ENCODE assay signal across 9 mouse cellular contexts in genomic region chr6:51379074-51379473, GRCm38 (mm10). TPM values are rescaled to one million over a fixed set of nuclear protein-coding genes. Genes with fewer than 3 reads are reported as not detected.
DNase-seq lines count a peak whose midpoint lies in the region; ATAC-seq and TF ChIP-seq lines count a peak whose summit lies in the region.
"Had no signal": no experiment of that assay in that cellular context is flagged by ENCODE, and none has a peak within 500 bp of the region (broad histone marks: within the 10 kb centered on the region; RNA-seq: fewer than 3 reads in every experiment).

No protein-coding gene starts in this region.

- intact Hi-C loops in left cerebral cortex, postnatal 36 days (cut with DNase I) = no loop called here

- H3K27me3 ChIP-seq in kidney, postnatal 0 days (ENCODE audit: insufficient read depth, low read length) = no peaks in the 10 kb centered on the region
- H3K27me3 ChIP-seq in kidney, adult 2 months (replicated peaks; ENCODE audit: control insufficient read depth, insufficient read depth, low read length) = no peaks in the 10 kb centered on the region
- no peaks in the 10 kb centered on the region for H3K27me3 ChIP-seq in embryonic facial prominence, embryonic 11.5 days (ENCODE audit: control insufficient read depth, insufficient read depth, low read length)
- H3K27me3 ChIP-seq in intestine, embryonic 14.5 days (replicated peaks; ENCODE audit: control insufficient read depth, insufficient read depth, low read length) = no peaks in the 10 kb centered on the region
- H3K27me3 ChIP-seq in neural tube, embryonic 12.5 days (replicated peaks) = no peaks in the 10 kb centered on the region

- TF ChIP-seq CTCF in kidney, postnatal 0 days (IDR thresholded peaks at IDR 0.05; ENCODE audit: low read depth) = no peak
- TF ChIP-seq CTCF in kidney, adult 2 months (conservative IDR thresholded peaks at IDR 0.05; ENCODE audit: insufficient read depth, insufficient read length, low read depth, low read length) = no peak

- H3K9me3 ChIP-seq in kidney, postnatal 0 days (replicated peaks; ENCODE audit: low read length) = no peaks in the 10 kb centered on the region
- H3K9me3 ChIP-seq in embryonic facial prominence, embryonic 11.5 days (replicated peaks; ENCODE audit: control insufficient read depth, low read length) = no peaks in the 10 kb centered on the region
- no peaks in the 10 kb centered on the region for H3K9me3 ChIP-seq in intestine, embryonic 14.5 days (ENCODE audit: control insufficient read depth, low read length)
- H3K9me3 ChIP-seq in neural tube, embryonic 12.5 days = no peaks in the 10 kb centered on the region

- H3K4me1 ChIP-seq in kidney, postnatal 0 days (replicated peaks; ENCODE audit: insufficient read depth, low read length) = no peaks in the 10 kb centered on the region
- no peaks in the 10 kb centered on the region for H3K4me1 ChIP-seq in kidney, adult 2 months (ENCODE audit: control insufficient read depth, insufficient read depth, low read length)
- H3K4me1 ChIP-seq in embryonic facial prominence, embryonic 11.5 days (ENCODE audit: control insufficient read depth, insufficient read depth, low read length) = no peaks in the 10 kb centered on the region
- no peaks in the 10 kb centered on the region for H3K4me1 ChIP-seq in intestine, embryonic 14.5 days (replicated peaks; ENCODE audit: control insufficient read depth, insufficient read depth, low read length)
- H3K4me1 ChIP-seq in neural tube, embryonic 12.5 days = no peaks in the 10 kb centered on the region

- peak overlapping the region; percentile 64 for H3K4me2 ChIP-seq in kidney, postnatal 0 days (ENCODE audit: low read length)
- H3K4me2 ChIP-seq in embryonic facial prominence, embryonic 11.5 days (ENCODE audit: low read depth, low read length) = no peak overlapping the region; the same call in 1 of the 2 replicates
- H3K4me2 ChIP-seq in intestine, embryonic 14.5 days (ENCODE audit: low read length) = peak overlapping the region; percentile 62
- H3K4me2 ChIP-seq in neural tube, embryonic 12.5 days (replicated peaks) = peak overlapping the region; percentile 57

- no peak for TF ChIP-seq POLR2A in kidney, adult 2 months (IDR thresholded peaks at IDR 0.05; ENCODE audit: low read depth, low read length)

- peak overlapping the region; percentile 24; the same call in 1 of the 2 replicates for H3K4me3 ChIP-seq in kidney, postnatal 0 days (replicated peaks; ENCODE audit: low read depth, low read length)
- no peak overlapping the region for H3K4me3 ChIP-seq in kidney, adult 2 months (ENCODE audit: insufficient read depth, low read depth, low read length)
- H3K4me3 ChIP-seq in embryonic facial prominence, embryonic 11.5 days (ENCODE audit: low read depth, low read length) = peak overlapping the region; percentile 26; the same call in 1 of the 2 replicates
- H3K4me3 ChIP-seq in intestine, embryonic 14.5 days (ENCODE audit: low read depth, low read length) = peak overlapping the region; percentile 38; the same call in 1 of the 2 replicates
- H3K4me3 ChIP-seq in neural tube, embryonic 12.5 days = no peak overlapping the region

- 10% methylated on average over 5 of the region's 5 CpGs for WGBS in kidney, postnatal 0 days
- 31% methylated on average over 5 of the region's 5 CpGs for WGBS in kidney, adult 2 months
- WGBS in embryonic facial prominence, embryonic 11.5 days = 14% methylated on average over 5 of the region's 5 CpGs
- 6% methylated on average over 5 of the region's 5 CpGs for WGBS in intestine, embryonic 14.5 days
- 20% methylated on average over 5 of the region's 5 CpGs for WGBS in neural tube, embryonic 12.5 days

- ATAC-seq in kidney, postnatal 0 days (replicated peaks; ENCODE audit: low FRiP score, low read depth) = no peak
- no peak for ATAC-seq in embryonic facial prominence, embryonic 11.5 days (replicated peaks; ENCODE audit: insufficient number of reproducible peaks, low FRiP score, low TSS enrichment, low read depth)
- ATAC-seq in intestine, embryonic 14.5 days (replicated peaks; ENCODE audit: low FRiP score, low TSS enrichment, low read depth) = no peak
- no peak for ATAC-seq in neural tube, embryonic 12.5 days (ENCODE audit: low FRiP score, low read depth)

- DNase-seq in kidney, postnatal 0 days (ENCODE audit: low spot score) = peak; percentile 80
- no peak for DNase-seq in kidney, adult 2 months
- peak; percentile 65 for DNase-seq in embryonic facial prominence, embryonic 11.5 days (ENCODE audit: low spot score)
- no peak for DNase-seq in intestine, embryonic 14.5 days (ENCODE audit: low spot score)
- no peak for DNase-seq in cerebellum, adult 9-11 months
- no peak for DNase-seq in cerebellum, adult 18-20 months
- no peak for DNase-seq in left cerebral cortex, postnatal 36 days (ENCODE audit: low spot score in 2 of 2)

- no peaks in the 10 kb centered on the region for H3K36me3 ChIP-seq in kidney, postnatal 0 days (ENCODE audit: insufficient read depth, low read length)
- H3K36me3 ChIP-seq in kidney, adult 2 months (ENCODE audit: control insufficient read depth, insufficient read depth, low read length) = no peaks in the 10 kb centered on the region
- no peaks in the 10 kb centered on the region for H3K36me3 ChIP-seq in embryonic facial prominence, embryonic 11.5 days (replicated peaks; ENCODE audit: control insufficient read depth, insufficient read depth, low read depth, low read length)
- no peaks in the 10 kb centered on the region for H3K36me3 ChIP-seq in intestine, embryonic 14.5 days (ENCODE audit: control insufficient read depth, insufficient read depth, low read length)
- no peaks in the 10 kb centered on the region for H3K36me3 ChIP-seq in neural tube, embryonic 12.5 days

- H3K9ac ChIP-seq in kidney, postnatal 0 days (ENCODE audit: low read depth, low read length) = peak overlapping the region; percentile 52; the same call in 1 of the 2 replicates
- H3K9ac ChIP-seq in embryonic facial prominence, embryonic 11.5 days (replicated peaks; ENCODE audit: low read length) = peak overlapping the region; percentile 73
- H3K9ac ChIP-seq in intestine, embryonic 14.5 days (ENCODE audit: low read length) = peak overlapping the region; percentile 79
- H3K9ac ChIP-seq in neural tube, embryonic 12.5 days = peak overlapping the region; percentile 72

- H3K27ac ChIP-seq in kidney, postnatal 0 days = peak overlapping the region; percentile 54; the same call in 1 of the 2 replicates
- H3K27ac ChIP-seq in kidney, adult 2 months (ENCODE audit: insufficient read depth, low read depth, low read length) = no peak overlapping the region
- H3K27ac ChIP-seq in embryonic facial prominence, embryonic 11.5 days (replicated peaks; ENCODE audit: low read depth, low read length) = peak overlapping the region; percentile 31
- peak overlapping the region; percentile 93; the same call in 1 of the 2 replicates for H3K27ac ChIP-seq in intestine, embryonic 14.5 days (ENCODE audit: low read depth)
- no peak overlapping the region for H3K27ac ChIP-seq in neural tube, embryonic 12.5 days
- H3K27ac ChIP-seq: macrophage had no signal

RNA-seq across cellular contexts. Expression of gene Nfe2l3, which starts 53.4 kb away (rescaled TPM):
- 4.0 and 5.0 TPM in 2 replicates for polyA plus RNA-seq in kidney, postnatal 0 days (2015; fragmentation: Nextera tagmentation; extraction: Ambion mirVana)
- polyA plus RNA-seq in kidney, adult 2 months (2012; rRNA removed) = 0.75 and 1.3 TPM in 2 replicates
- 1.5 and 1.6 TPM in 2 replicates for polyA plus RNA-seq in embryonic facial prominence, embryonic 11.5 days (2014; fragmentation: Nextera tagmentation; extraction: Ambion mirVana)
- 2.3 and 3.0 TPM in 2 replicates for polyA plus RNA-seq in intestine, embryonic 14.5 days (2014; fragmentation: Nextera tagmentation; extraction: Ambion mirVana)
- polyA plus RNA-seq in neural tube, embryonic 12.5 days (2016; fragmentation: Nextera tagmentation; extraction: Ambion mirVana) = 2.8 and 3.4 TPM in 2 replicates
- total RNA-seq in left cerebral cortex, postnatal 36 days (2021) = 1 to 10 TPM; 2.7 to 4.3 TPM
- polyA plus RNA-seq: macrophage had no signal

Comparison
In these comparisons a context has a peak if more than half of its experiments do, and no peak if none do; other contexts are left out.
1. DNase-seq: peak in kidney, postnatal 0 days (single experiment) and embryonic facial prominence, embryonic 11.5 days (single experiment); none in kidney, adult 2 months (single experiment), intestine, embryonic 14.5 days (single experiment), cerebellum, adult 9-11 months (single experiment), cerebellum, adult 18-20 months (0 of 2) and left cerebral cortex, postnatal 36 days (0 of 2).
2. H3K27ac ChIP-seq: peak in kidney, postnatal 0 days (single experiment), embryonic facial prominence, embryonic 11.5 days (single experiment) and intestine, embryonic 14.5 days (single experiment); none in kidney, adult 2 months (single experiment) and neural tube, embryonic 12.5 days (single experiment).
3. H3K4me3 ChIP-seq: peak in kidney, postnatal 0 days (single experiment), embryonic facial prominence, embryonic 11.5 days (single experiment) and intestine, embryonic 14.5 days (single experiment); none in kidney, adult 2 months (single experiment) and neural tube, embryonic 12.5 days (single experiment).
4. Peak in every context shown above with its lines, with median percentiles within 50 percentile points of each other: H3K9ac ChIP-seq.